ENCODE assay signal across 24 mouse cellular contexts in the genomic region with DNA sequence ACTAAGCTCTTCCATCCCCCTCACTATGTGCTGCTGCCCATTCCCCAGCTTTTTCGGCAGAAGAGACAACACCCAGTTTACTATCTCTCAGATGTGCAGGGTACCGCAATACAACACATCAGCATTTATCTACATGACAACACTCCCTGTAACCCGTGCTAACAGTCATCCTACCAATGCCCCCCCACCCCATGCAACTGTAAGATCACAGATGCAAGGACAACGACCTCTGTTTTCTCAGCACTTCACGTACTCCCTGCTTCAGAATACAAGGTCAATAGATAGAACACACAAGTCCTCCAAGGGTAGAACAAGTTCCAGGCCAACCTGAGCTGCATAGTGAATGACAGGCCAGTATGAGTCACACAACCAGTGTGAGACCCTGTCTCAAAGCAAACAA. TPM values are rescaled to one million over a fixed set of nuclear protein-coding genes. Genes with fewer than 3 reads are reported as not detected.
DNase-seq lines count a peak whose midpoint lies in the region; ATAC-seq and TF ChIP-seq lines count a peak whose summit lies in the region.
"Had no signal": no experiment of that assay in that cellular context is flagged by ENCODE, and none has a peak within 500 bp of the region (broad histone marks: within the 10 kb centered on the region; RNA-seq: fewer than 3 reads in every experiment).

No protein-coding gene starts in this region.

- H3K36me3 ChIP-seq in ES-E14 (ENCODE audit: control insufficient read depth, insufficient read depth, low read length, poor library complexity, severe bottlenecking) = no peaks in the 10 kb centered on the region
- no peaks in the 10 kb centered on the region for H3K36me3 ChIP-seq in liver, embryonic 14.5 days (replicated peaks; ENCODE audit: control insufficient read depth, insufficient read depth, low read depth)
- H3K36me3 ChIP-seq: G1E; intestine, embryonic 15.5 days had no signal

- TF ChIP-seq CTCF in liver, embryonic 14.5 days (IDR thresholded peaks at IDR 0.05; ENCODE audit: low read depth) = no peak

- H3K4me2 ChIP-seq in liver, embryonic 14.5 days (ENCODE audit: low read depth) = no peak overlapping the region
- H3K4me2 ChIP-seq: heart, embryonic 11.5 days; intestine, embryonic 15.5 days; midbrain, embryonic 11.5 days had no signal

- H3K27me3 ChIP-seq in liver, embryonic 14.5 days (ENCODE audit: control insufficient read depth, insufficient read depth, low read length) = no peaks in the 10 kb centered on the region
- H3K27me3 ChIP-seq: intestine, embryonic 15.5 days had no signal

- H3K9ac ChIP-seq in ES-E14 (ENCODE audit: insufficient read depth, low read depth, low read length, poor library complexity, severe bottlenecking) = no peak overlapping the region; the same call in 1 of the 2 replicates
- H3K9ac ChIP-seq in liver, embryonic 14.5 days (replicated peaks) = no peak overlapping the region
- H3K9ac ChIP-seq: intestine, embryonic 15.5 days had no signal

- peak; percentile 85 for TF ChIP-seq EP300 in liver, embryonic 14.5 days (IDR thresholded peaks at IDR 0.05; ENCODE audit: low read depth)

- H3K9me3 ChIP-seq in ES-E14 (ENCODE audit: control insufficient read depth, insufficient read depth, low read depth, low read length) = no peaks in the 10 kb centered on the region
- no peaks in the 10 kb centered on the region for H3K9me3 ChIP-seq in liver, embryonic 14.5 days (ENCODE audit: control insufficient read depth, low read length)
- H3K9me3 ChIP-seq: G1E; intestine, embryonic 15.5 days; limb, embryonic 10.5 days had no signal

- in situ Hi-C loops in ES-E14 (cut with MboI; ENCODE audit: low sequenced_read_pairs in 2 of 2, unreplicated experiment in 2 of 2) = no loop called here

- peak overlapping the region; percentile 66 for H3K27ac ChIP-seq in ES-E14 (ENCODE audit: insufficient read depth, low read depth, low read length, poor library complexity, severe bottlenecking)
- no peak overlapping the region for H3K27ac ChIP-seq in liver, embryonic 14.5 days
- H3K27ac ChIP-seq: intestine, embryonic 15.5 days; limb, embryonic 10.5 days; macrophage had no signal

- ATAC-seq in common myeloid progenitor, adult 5-6 weeks (replicated peaks; ENCODE audit: low read depth, poor library complexity, severe bottlenecking) = 0 out of 2 replicates have a peak, but pooled peaks have one; percentile 42
- ATAC-seq in liver, embryonic 14.5 days (ENCODE audit: insufficient read depth) = peak; percentile 84
- ATAC-seq: forebrain, embryonic 14.5 days; hindbrain, embryonic 16.5 days; intestine, embryonic 15.5 days; lung, postnatal 0 days had no signal

- H3K4me3 ChIP-seq in ES-E14 (ENCODE audit: insufficient read depth in 1 of 2, low read depth in 1 of 2, low read length in 2 of 2, poor library complexity in 1 of 2, severe bottlenecking in 1 of 2) = no peak overlapping the region
- H3K4me3 ChIP-seq in liver, embryonic 14.5 days (ENCODE audit: insufficient read depth in 1 of 2, low read depth in 2 of 2, low read length in 2 of 2) = no peak overlapping the region
- H3K4me3 ChIP-seq: intestine, embryonic 15.5 days; limb, embryonic 10.5 days had no signal

- WGBS in liver, embryonic 14.5 days (ENCODE audit: insufficient replicate concordance) = 12% methylated on average over 5 of the region's 5 CpGs

- DNase-seq in ES-E14 (ENCODE audit: low read depth, low spot score) (no peak), MN1 (ENCODE audit: low spot score) (no peak)
- DNase-seq in liver, embryonic 14.5 days (ENCODE audit: low read depth in 3 of 3, low spot score in 3 of 3) = no peak
- DNase-seq in testis, postnatal 10 days (ENCODE audit: low spot score) = no peak
- DNase-seq in c-Kit-positive CD71-positive TER-119-positive erythroid progenitor cells, embryonic 14.5 days (ENCODE audit: low spot score) = no peak
- DNase-seq in ovary, postnatal 10 days (ENCODE audit: low spot score) = no peak
- DNase-seq: adrenal gland, adult 8-10 months; cerebellum, adult 18-20 months; cerebellum, postnatal 25 days; gastrocnemius, postnatal 10 days; heart, adult 11 months; kidney, adult 8-10 months; kidney, postnatal 10 days; thymus, postnatal 14 days had no signal

- H3K4me1 ChIP-seq in ES-E14 (ENCODE audit: control insufficient read depth in 2 of 2, insufficient read depth in 2 of 2, low read length in 2 of 2, poor library complexity in 1 of 2) = peaks cover 23 to 25% of the 10 kb centered on the region in 2 experiments
- H3K4me1 ChIP-seq in liver, embryonic 14.5 days (replicated peaks; ENCODE audit: control insufficient read depth in 2 of 2, insufficient read depth in 2 of 2, low read length in 1 of 2) = peaks cover 10 to 22% of the 10 kb centered on the region in 2 experiments
- H3K4me1 ChIP-seq: intestine, embryonic 15.5 days; limb, embryonic 10.5 days had no signal

TF ChIP-seq in ES-E14, 5 proteins besides CTCF, POLR2A, EP300 and RAD21:
- no peak for TF ChIP-seq CHD2 (IDR thresholded peaks at IDR 0.05; ENCODE audit: low read depth, low read length)
- TF ChIP-seq MAFK (IDR thresholded peaks at IDR 0.05; ENCODE audit: insufficient read depth, low read depth, low read length) = 0 out of 2 replicates have a peak, but pooled peaks have one; percentile 34
TF ChIP-seq in ES-E14: peak in this region for 1.

RNA-seq across cellular contexts. Expression of a gene that starts 28.9 kb away (rescaled TPM):
- 277 and 354 TPM in 2 replicates for total RNA-seq in ES-E14 (2012; rRNA removed)
- 225 and 245 TPM in 2 replicates for total RNA-seq in common myeloid progenitor, adult 5-6 weeks (2017)
- polyA plus RNA-seq in liver, embryonic 14.5 days (2012; rRNA removed) = 12.2 and 15.1 TPM in 2 replicates
- 12.9 and 13.4 TPM in 2 replicates for polyA plus RNA-seq in liver, embryonic 14.5 days (2014; fragmentation: Nextera tagmentation; extraction: Ambion mirVana)
